Mouse (Mus musculus): ENCODE measurements around the gene Nexn.

Gene Nexn

GRCm38 (mm10) chr3:152276935-152277334 is 10.8 kb upstream of the Nexn start:
- no peak for DNase-seq

DNA sequence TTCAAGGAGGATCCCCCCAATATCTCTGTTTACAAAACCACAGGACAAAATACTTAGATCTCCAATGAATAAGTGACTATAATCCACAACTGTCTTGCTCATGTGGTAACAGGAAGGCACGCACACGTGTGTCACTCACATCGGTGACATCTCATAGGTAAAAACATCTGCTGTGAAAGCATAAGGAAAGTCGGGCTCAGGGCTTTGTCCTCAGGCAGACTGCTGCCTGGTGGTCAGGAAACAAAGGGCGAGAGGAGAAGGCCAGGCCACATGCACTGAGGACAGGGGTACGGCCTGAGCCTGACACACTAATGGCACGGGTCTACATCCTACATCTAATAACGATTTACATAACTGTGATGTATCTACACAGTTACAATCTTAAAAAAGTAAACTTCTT is 8.9 kb upstream of the Nexn start:
- DNase-seq, result no peak

- no peak for DNase-seq
Measured at GRCm38 (mm10) chr3:152272974-152273685, 7.0 kb upstream of the Nexn start.

DNA sequence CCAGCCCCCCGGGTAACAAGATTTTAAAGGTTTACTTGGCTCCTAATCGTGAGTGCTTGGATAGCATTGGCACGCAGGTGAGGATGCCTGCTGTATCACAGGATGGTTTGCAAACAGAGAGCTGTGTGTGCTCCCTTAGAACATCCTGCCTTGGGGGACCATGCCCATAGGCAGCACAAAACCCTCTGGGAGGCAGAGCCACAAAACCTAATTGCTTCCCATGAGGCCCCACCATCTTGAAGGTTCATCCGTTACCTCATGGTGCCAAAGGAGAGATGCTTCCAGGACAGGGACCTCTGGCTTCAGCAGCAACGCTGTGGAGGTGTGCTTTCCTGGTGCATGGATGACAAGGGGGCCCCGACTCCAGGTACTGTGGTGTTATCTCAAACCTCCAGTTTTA is 5.7 kb upstream of the Nexn start:
- DNase-seq, result no peak

DNA sequence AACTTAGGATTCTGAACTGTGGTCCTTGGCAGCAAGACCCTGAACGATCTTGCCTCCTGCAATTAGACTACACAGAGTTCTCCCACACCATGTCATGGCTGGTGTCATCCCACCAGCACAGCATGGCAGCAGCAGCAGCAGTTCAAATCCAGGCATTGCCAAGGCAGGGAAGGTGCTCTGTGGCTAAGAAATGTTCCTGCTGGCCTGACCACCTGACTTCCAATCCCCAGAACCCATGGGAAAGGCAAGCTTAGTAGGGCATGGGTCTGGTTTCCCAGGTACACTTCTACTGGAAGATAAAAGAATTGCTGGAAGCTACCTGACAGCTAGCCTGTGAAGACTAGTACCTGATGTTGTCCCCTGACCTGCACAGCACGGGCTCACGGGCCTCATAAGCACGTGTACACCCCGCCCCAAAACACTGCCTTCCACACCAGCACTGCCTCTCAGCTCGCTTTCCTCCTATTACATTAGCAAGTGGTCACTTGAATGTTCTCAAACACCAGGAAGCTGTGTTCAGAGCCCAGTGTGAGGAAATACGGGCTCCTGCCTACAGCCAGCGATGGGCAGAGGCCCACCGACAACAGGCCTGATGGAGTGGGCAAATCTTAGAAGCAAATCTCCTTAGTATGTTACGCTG is 5.0 kb upstream of the Nexn start:
- no peak for DNase-seq

DNA sequence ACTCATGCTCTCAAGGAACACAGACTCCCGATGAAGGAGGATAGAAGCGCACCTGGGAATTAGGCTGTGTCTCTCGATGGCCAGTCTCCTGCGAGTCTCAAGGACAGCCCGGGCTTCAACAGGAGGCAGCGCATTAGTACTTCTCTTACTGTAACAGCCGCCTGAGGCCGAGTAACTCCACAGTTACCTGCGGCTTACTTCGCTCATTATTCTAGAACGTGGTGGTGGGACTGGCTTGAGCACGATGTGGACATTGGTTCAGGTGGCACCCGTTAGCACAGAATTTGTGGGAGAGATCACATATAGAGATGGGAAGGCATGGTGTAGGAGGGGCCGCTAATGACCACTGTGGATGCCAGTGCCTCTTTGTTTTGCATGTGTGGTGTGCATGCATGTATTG is 1.9 kb upstream of the Nexn start:
- no peak for DNase-seq

- peak; percentile 11 for DNase-seq
Measured at GRCm38 (mm10) chr3:152265351-152266035, 657 bp downstream of the Nexn start.

DNA sequence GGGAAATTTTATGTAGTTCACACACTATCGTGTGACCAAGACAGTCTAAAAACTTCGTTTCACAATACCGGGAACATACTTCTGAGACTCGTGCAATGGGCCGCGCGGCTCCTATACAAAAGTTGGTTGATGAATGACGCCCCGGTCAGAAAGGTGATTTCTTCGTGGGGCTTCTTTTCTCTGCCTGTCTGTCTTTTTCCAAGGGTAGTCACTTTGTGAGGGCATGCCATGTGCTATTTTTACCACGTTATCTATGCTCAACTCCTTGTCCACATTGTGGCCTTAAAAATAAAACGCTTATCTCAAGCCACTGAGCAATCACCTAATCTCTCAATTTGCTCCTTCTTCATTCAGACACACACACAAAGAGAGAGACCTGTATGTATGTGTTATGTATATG is 1.3 kb downstream of the Nexn start:
- DNase-seq, result no peak

- DNase-seq, result no peak
Measured at GRCm38 (mm10) chr3:152264374-152264773, 1.8 kb downstream of the Nexn start.

DNA sequence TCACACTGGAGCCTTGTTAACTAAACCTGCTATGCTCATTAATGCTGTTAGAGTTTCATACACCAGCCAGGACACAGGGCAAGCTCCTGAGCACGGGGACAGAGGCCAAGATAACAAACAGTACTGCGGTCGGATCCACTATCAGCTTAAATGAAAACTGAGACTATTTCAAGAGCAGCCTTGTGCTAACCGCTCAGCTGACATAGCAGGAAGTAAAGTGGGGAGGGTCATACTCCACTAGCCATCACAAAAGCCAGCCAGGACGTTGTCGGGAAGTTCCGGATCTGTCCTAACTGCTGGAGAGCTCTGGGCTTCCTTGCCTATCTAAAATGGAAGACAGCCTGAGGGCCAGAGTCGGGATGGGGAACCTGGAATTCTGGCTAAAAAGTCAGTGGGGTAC is 4.2 kb downstream of the Nexn start:
- DNase-seq, result no peak

DNA sequence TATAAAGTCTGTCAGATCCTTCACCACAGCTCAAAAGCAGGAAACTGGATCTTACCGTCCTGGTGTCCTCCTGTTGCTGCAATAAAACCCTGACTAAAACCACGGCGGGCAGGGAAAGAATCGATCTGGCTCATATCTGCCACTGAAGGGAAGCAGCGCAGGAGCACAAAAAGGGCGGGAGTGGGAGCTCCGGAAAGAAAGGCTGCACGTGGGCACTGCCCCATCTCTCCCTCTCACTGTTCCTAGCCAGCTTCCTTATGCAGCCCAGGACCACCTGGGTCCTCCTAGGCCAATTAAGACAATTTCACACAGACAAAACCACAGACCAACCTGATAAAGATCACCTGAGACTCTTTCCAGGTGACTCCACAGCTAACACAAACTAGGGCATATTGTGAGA is 4.7 kb downstream of the Nexn start:
- DNase-seq, result no peak

DNA sequence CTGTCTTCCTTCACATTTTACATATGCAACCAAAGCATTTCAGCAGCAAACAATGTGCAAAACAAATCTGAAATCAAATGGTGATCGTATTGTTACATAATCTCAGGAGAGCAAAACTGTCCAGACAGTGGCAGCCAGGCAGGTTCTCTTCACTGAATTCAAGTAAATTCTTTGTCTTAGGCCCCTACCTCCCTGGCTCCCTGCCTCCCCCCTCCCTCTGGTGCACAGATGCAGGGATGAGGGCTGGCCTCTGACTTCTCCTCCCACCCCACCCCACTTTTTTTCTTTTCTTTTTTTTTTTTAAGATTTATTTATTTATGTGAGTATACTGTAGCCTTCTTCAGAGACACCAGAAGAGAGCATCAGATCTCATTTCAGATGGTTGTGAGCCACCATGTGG is 5.8 kb downstream of the Nexn start:
- DNase-seq, result no peak

DNA sequence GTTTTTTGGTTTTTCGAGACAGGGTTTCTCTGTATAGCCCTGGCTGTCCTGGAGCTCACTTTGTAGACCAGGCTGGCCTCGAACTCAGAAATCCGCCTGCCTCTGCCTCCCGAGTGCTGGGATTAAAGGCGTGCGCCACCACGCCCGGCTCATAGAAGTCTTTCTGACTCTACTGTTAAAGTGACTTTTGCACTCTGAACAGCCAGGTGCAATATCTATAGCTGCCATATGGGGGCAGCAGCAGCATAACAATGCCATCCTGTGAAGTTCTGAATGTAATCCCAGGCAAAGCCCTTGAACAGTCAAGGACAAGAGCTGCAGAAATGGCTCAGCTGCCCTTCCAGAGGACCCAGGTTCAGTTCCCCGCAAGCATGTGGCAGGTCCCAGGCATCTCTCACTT is 6.7 kb downstream of the Nexn start:
- DNase-seq, result peak; percentile 67

DNA sequence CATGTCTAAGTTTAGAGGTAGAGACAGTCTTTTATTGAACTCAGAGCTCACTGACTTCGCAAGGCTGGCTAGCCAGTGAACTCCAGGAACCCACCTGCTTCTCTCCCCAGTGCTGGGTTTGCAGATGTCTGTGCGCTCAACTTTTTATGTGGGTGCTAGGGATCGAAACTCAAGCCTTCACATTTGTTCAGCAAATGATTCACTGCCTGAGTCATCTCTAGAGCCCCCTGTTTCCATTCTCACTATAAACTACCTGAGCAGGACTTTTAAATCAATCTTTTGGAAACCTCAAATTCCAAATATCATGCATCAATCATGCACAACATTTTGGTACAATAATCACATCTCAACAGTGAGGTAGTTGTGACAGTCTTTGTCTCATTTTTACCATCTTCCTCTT is 8.6 kb downstream of the Nexn start:
- no peak for DNase-seq

GRCm38 (mm10) chr3:152250487-152250886 is 15.7 kb downstream of the Nexn start:
- no peak for DNase-seq

DNA sequence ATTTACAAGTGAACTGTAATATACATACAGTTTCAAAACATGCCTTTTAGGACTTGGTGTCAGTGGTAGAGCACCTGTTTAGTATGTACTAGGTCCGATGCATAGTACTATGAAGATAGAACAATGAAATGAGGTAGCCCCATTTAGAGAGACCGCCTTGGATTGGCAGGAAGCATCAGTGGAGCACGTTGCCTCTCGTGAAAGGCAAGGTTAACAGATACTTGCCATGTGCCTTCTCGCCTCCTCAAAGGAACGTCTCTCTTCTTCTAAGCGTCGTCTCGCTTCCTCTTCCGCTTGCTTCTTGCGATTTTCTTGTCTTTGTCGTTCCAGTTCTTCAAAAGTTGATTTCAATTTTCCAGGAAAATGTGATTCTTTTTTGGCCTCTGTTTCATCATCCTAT is 18.4 kb downstream of the Nexn start:
- DNase-seq, result no peak

DNA sequence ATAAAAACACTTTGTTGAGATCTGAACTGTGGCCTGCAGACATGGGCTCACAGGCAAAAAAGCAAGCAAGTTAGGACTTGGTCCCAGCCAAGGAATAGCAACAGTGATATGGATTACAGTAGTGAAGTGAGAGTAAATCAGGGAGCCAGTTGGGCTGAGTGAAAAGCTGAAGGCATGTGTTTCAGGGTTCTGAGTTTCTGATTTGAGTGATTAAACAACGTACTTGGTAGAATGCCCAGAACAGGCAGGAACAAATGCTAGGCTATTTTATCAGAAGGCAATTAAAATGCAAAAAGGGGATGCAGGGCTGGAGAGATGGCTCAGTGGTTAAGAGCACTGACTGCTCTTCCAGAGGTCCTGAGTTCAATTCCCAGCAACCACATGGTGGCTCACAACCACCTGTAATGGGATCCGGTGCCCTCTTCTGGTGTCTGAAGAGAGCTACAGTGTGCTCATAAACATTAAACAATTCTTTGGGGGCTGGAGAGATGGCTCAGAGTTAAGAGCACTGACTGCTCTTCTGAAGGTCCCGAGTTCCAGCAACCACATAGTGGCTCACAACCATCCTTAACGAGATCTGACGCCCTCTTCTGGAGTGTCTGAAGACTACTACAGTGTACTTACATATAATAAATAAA is 20.8 kb downstream of the Nexn start:
- DNase-seq, result no peak

DNA sequence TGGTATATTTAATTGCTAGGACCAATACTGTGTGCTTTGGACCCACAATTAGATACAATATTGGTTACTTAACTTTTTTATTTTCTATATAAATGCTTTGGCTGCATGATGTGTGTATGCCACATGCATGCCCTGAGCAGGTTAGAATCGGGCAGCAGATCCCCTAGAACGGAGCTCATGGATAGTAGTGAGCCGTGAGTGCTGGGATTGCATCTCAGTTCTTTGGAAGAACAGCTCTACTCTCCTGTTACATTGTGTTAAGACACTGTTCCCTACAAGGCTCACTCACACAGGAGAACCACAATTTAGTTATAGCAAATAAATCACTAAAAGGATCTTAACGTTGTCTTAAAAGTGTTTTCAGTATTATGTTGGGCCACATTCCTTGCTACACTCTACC is 22.8 kb downstream of the Nexn start:
- DNase-seq, result no peak

GRCm38 (mm10) chr3:152241098-152241497 is 25.1 kb downstream of the Nexn start:
- DNase-seq, result no peak

DNA sequence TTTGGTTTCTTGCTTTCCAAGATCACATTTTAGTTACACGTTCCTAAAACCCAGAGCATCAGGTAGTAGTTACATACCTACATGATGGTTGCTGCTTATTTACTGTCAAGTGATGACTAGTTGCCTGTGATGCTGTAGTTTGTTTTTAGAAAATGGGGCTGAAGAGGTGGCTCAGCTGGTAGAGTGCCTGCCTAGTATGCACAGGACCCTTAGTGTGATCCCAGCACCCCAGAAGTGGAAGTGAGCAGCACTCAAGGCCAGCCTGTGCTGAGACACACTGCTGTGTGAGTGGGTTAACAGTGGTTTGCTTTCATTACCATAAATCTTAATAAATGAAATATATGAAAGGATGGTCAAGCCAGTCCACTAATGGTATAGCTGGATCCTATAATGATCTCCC is 26.6 kb downstream of the Nexn start:
- no peak for DNase-seq

GRCm38 (mm10) chr3:152238836-152239235 is 27.3 kb downstream of the Nexn start:
- DNase-seq, result no peak

DNA sequence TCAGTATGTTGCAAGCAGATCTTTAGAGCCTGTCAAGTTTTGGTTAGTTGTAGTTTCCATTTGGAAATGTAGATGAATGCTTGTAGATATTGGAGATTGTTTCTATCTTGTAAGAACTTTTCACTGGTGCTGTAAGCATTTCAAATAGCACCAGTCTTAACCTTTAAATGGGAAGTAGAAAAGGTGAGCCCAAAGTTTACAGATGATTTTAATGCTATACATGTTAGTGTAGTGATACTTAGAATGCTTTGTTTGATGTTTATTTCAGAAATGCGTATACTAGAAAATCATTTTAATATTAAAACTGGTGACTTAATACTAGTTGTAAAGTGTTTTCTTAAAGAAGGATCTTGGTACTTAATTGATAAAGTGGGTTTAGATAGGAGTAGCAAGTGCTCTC is 30.3 kb downstream of the Nexn start:
- DNase-seq, result no peak

DNA sequence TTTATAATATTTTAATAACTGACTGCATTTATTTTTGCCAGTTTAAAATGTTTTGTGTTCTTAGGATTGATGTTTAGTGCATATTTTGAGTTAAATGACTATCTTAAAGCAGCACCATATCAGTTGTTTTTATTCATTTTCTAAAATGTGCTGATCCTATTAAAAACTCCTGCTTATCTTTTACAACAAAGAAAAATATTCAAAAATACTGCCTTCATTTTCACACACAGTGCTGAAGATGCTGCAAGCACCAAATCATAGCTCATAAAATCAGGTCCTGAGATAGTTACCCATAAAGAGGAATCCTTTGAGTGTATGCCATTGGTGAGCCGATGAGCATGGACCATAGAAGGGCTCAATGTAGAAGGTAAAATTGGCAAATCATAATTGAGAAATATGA is 30.9 kb downstream of the Nexn start:
- DNase-seq, result no peak

Data from thymus, postnatal 25 days (tissue).